Mouse (Mus musculus): ENCODE measurements at regions not wholly inside any gene's neighbourhood (a gene's known extent, or its start where the extent isn't known, plus 50 kb on each side); places are given as distances from the start of the nearest gene placed in this dataset.
"Not testable (repeated sequence)": the region's sequence is repeated elsewhere in the genome, so short reads cannot be mapped to it uniquely, and the experiment has no call there.

DNA sequence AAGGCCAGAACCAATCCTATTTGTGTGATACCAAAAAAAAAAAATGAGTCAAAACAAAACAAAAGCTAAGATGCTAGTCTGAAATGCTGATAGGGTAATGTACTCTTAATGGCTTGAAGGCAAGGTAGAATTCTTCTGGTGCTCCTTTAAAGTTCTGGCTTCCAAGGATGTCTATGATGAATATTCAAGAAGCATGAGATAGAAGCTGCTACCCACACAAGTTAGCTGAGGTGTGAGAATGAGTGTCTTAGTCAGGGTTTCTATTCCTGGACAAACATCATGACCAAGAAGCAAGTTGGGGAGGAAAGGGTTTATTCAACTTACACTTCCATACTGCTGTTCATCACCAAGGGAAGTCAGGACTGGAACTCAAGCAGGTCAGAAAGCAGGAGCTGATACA, 173.6 kb upstream of the Masp1 start:
- not testable (repeated sequence) for TF ChIP-seq CTCF (conservative IDR thresholded peaks at IDR 0.05; ENCODE audit: insufficient read depth, insufficient read length, low read depth, low read length); POLR2A (IDR thresholded peaks at IDR 0.05; ENCODE audit: low read depth, low read length)
